Mouse (Mus musculus) kidney, adult 18-20 months (tissue): Measurements from ENCODE around the gene Aff3.

Experiments
- DNase-seq: peaks from one replicate; pipeline ENCODE4 v3.0.0; 2021

The Aff3 gene

DNA sequence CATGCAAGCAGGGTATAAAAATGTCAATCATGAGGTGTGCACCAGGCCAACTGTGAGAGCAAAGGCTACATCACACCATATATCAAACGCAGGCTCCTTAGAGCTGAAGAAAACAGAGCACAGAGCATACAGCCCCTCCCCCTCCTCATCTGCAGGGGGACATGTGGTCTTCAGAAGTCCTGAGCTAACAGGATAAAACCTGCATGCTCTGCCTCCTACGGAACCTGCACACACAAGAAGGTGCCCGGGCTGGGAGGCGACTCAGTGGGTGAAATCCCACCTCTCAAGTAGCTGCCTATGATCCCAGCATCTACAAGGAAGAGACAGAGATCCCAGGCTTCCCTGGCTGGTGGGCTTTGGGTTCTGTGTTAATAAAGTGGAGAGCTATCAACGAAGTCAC, 70.0 kb downstream of the Aff3 start:
- DNase-seq: no peak

DNA sequence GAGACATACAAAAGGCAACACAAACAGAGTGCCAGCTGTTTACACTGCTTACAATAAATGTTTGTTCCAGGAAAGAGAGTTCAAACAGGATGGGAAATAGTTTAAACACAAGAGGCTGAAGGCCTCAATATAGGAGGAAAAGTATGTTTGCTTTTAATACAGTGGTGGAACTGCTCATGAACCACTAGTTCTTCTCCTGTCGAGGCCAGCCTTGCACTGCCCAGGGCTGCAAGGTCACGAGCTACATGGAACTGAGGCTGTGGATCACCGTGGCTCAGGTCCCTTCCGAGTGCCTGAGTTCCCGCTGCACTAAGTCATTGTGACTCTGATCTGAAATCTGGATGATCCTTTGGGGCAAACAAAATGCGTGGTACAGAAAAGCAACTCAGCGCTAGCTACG, 73.6 kb downstream of the Aff3 start:
- DNase-seq: no peak

DNA sequence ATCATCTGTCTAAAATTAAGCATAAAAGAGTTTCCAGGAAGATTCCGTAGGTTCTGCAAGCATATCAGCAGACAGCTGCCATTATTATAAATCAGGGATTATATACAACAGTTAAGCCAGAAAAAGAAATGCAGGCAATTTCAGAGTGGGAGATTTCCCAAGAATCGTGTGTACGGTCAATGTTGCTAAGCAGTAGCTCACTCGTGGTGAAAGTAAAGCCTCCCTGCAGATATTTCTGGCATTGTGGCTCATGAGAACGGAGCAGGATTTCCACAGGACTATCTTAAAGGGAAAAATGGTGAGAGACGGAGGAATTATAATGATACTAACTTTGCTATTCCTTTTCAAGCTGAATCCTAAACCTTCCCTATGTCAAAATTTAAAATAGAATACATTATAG, 76.0 kb downstream of the Aff3 start:
- DNase-seq: no peak

DNA sequence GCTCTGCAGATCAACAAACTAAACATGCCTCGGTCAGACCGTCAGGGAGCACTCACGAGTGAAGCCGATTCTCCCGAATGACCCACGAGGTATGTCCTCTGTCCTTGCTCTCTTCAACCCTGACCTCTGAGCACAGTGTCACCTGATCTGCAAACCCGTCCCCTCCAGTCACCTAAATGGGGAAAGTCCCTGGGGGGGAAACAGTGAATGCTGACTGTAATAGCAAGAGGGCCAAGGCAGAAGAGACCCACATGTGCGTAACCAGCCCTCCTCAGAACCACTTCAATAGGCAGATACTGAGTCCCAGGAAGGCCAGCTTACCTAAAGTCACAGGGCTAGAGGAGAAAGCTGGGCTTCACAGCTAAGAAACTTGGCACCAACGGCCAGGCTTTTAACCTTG, 82.4 kb downstream of the Aff3 start:
- no peak for DNase-seq

DNA sequence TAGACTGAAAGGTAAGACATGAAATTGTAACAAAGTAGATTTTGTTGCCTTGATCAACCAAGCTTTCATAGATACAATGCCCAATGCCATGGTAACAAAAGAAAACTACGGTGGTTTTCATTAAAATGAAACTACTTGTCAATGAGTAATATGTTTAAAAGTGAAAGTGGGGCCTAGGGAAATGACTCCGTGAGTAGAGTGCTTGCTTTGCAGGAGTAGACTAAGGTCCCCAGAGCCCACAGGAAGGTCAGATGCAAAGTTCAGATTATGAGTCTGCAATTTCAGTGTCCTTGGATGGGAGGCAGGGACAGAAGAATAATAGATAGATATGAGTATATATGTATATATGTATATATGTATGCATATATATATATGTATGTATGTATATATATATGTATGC, 84.2 kb downstream of the Aff3 start:
- no peak for DNase-seq

DNA sequence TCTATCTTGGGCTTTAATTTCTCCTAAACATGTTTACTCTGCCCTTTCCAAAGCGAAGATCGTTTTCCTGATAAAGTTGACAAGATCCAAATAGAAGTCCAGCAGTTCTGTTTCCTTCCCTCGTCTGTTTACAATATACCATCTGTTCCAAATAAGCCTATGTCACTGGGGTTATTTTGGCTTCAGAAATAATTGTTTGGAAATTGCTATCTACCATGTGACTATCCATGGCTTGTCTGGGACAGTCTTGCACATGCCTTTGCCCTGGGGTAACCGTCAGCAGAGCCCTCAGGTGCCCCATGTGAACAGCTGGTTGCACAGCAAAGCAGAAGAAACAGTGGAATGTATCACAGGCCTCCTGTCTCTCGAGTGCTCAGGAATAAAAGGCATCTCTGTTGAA, 86.4 kb downstream of the Aff3 start:
- no peak for DNase-seq

DNA sequence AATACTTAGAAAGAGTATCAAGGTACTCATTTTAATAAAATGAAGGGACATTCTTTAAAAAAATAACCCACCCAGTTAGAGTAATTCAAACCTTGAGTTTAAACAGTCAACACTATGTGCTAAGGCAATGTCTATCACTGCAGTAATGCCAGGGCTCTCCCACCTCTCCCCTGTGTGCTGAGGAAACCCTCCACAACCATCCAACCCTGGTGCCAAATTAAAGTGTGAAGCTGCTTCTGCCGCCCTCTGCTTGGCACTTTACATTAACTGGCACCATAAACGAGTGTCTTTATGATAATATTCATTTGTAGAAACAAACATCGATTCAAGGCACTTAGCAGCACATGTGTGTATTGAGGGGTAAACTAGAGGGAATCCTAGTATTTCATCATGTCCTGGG, 97.0 kb downstream of the Aff3 start:
- no peak for DNase-seq

DNA sequence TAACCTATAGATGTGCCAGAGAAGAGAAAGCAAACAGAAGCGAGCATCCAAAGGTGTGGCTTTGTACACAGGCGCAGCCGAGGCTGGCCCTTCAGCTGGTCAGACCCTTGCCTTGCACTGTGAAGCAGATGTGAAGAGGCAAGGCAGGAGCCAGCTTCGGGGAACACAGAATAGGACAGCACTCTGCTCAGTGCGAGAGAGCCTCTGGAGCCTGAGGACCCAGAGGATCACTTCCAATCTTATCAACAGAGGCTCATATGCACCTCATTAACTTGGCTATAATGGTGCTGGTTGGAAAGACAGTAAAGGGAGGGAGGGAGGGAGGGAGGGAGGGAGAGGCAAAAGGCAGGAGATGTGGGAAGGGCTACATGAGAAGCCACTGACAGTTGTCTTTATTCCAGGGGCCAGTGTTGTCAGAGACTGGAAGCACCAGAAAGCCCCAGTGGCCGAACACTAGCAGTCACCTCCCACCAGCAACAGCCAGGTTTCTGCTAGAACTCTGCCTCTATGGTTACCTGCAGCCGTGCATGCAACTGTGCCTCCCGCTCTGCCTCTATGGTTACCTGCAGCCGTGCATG, 98.6 kb downstream of the Aff3 start:
- no peak for DNase-seq

DNA sequence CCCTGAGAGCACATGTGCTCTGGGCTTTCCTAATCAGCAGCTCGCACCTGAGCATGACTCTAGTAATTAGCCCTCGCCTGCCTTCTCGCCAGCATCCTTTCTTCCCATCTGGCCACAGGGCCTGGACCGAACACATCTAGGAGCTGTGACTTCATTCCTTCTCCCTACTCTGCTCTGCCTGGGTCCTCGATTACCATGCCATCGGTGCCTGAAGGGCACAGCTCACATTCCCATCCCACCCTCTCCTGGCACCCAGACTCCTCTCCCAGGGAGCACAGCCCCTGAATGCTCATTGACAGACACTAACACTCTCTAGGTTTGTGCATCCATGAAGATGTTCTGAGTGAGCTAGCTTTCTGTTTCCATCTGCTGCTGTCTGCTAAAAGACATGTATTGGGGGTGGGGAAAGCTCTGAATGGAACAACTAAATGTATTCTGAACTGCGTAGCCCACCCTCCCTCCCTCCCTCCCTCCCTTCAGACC, 99.4 kb downstream of the Aff3 start:
- DNase-seq: no peak

DNA sequence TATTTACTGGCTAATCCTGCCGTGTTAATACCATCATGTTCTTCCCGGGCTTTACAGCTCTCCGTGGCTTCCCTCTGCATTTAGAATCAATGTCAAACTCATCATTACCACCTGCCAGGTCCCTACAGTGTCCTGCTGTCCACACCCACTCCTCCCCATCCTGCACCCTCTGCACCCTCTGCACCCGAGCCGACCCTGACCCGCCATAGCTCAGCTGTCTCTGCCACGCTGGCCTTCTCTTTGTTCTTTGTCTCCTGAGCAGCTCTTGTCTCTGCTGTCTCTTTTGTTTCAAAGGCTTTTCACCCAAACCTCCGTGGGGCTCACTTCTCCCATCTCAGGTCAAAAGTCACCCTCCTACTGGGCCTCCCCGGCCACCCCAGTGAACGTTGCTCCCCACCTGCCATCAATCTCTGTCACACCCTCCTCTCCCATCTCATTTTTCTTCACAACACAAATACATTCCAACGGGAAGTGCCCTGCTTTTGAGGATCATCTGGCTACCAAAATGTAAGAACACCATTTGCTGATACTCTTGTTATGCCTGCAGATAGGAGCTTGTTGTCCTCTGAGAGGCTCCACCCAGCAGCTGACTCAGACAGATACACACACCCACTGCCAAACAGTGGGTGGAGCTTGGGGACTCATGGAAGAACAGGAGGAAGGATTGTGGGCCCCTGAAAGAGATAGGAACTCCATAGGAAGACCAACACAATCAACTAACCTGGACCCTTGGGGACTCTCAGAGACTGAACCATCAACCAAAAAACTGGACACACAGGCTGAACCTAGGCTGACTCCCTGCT, 102.2 kb downstream of the Aff3 start:
- DNase-seq: no peak

DNA sequence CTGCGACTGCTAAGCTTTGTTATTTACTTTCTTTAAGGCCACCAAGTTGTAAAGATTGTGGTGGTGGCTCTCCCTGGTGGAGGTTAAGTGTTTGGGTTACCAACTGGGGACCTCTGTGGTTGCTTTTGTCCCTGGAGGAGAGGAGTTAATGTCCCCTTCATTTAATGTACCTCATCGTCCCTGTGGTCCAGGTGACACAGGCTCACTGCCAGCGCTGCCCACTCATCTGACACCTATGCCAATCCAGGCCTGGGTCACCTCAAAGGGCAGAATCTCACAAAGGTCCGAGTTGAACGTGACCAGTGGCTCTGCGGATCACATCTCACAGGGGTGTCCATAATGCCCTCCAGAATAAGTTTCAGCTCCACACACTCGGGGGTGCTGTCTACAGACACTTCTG, 103.4 kb downstream of the Aff3 start:
- no peak for DNase-seq

DNA sequence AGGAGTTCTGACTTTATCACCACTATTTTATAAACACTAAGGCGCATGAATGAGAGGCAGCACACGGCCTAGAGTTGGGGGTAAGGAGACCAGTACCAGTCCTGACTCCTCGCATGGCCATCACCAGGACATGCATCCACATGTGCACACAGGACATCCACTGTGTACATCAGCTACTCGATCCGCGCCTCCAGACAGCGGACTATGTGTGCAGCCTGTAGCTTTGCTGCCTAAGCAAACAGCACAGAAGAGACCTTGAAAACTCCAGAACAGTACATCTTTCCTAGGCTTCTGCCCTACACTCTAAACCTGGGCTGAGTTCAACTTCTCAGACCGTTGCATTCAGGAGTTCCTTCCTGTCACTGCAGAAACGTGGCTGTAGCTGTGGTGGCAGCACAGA, 104.1 kb downstream of the Aff3 start:
- DNase-seq: no peak

DNA sequence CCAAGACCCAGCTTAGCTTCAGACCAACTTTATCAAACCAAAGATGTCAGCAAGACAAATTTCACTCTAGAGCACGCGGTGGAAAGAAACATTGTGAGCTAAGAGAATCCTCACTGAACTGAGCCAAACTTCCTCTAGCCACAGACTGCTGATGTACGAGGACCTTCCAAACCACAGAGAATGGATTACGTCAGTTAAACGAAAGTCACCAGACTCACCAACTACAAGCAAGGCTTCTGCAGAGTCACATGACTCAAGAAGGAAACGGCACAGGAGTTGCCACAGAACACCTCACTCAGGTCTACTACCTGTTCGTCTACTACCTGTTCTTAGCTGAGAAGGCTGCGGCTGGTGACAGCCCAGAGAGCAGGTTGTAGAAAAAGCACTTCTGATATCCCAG, 107.1 kb downstream of the Aff3 start:
- DNase-seq: no peak

DNA sequence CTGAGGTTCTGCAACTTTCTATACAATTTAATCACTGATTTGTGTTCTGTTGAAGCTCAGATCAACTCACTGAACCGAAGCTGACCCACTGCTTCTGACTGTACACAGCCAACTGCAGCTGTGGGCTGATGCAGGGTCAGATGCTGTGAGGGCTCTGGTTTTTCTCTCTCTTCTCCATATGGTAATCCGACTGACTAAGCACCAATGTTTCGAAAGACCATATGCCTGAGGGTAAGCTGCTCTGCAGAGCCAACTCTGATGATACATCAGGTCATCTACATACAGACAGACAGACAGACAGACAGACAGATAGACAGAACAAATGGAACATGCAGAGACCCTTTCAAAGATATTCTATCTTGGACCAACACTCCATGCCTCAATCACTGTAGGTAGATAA, 110.2 kb downstream of the Aff3 start:
- no peak for DNase-seq

DNA sequence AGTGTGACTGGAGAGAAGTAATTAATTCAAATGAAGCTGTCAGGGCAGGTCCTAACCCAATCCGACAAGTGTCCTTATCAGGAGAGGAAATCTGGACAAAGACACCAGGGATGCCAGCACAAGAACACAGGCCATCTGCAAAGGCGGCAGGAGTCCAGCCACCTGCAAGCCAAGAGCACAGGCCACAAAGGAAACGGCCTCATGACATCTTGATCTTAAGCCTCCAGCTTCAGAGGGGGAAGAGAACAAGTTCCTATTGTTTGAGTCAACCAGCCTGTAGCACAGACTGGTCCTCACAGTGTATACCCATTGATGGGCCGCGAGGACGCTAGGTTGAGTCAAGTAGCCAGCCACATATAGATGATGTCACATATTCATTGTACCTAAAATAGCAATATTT, 111.7 kb downstream of the Aff3 start:
- DNase-seq: no peak

DNA sequence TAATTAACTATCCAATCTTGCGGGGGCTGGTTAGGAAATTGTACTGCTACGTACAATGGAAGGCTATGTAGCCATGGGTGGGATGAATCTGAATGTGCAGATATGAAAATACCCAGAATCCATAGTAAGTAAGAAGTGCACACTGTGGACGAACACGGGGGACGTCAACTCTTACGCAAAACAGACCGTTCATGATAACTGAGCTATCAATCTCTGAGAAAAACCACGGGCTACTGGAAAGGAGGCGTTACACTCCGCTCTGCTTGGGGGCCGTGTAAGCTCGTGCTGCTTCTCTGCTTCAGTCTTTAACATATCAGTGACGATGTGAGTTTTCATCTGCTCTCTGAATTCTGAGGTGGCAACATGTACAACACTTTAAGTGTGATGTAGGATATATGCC, 114.2 kb downstream of the Aff3 start:
- no peak for DNase-seq

DNA sequence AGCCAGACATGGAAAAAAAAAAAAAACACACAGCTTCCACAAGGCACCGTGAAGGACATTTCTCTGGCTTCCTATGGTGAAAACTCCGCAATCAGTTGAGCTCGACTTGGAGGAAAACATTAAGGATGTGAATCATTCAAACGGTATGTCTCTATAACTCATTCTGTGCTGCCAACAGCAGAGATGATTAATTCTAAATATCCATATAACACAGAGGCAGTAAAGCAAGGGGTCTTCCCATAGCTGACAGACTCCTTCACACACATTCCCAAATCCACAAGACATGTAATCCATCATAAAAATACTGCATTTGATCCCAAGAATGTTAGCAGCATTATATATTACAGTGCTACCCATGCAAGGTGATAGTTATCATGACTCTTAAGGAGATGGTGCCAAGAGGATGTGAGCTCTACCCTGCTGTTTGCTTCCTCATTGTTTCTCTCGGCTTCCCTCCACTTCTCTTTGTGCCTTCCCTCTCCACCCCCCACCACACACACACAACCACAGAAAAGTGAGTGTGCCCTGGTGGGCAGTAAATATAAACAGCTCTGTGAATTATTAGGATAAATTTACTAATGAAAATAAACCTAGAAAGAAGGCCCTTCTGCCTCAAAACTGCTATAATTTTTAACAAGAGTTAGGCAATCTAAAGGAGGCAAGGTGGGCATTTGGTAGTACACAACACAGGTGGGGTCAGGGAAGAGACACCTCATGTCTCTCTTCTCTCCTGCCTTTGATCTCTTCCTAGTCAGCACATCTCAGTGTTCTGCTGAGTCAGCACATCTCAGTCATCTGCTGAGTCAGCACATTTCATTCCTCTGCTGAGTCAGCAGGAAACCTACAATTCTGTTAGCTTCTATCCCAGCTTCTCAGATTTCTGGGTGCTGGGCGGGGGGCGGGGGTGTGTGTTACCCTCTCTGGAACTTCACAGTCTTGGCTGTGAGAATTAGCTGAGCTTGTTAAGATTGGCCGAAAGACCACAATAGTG, 115.8 kb downstream of the Aff3 start:
- DNase-seq: no peak

DNA sequence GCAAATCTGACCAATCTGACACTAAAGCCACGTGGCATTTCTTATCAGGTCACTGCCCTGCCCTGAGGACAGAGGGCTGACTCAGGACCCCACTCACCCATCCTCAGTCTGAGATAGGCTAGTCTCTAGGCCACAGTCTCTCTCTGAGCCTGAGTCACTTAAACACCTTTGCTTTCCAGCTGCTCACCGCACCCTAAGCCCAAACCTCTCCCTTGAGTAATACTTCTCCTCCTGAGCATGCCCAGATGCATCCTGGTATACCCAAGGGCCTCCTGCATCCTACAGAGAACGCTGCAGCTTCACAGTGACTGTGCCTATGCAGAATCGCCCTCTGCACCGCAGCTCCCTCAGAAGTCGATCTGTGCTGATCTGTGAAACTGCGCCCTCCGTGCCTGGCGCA, 117.1 kb downstream of the Aff3 start:
- no peak for DNase-seq

DNA sequence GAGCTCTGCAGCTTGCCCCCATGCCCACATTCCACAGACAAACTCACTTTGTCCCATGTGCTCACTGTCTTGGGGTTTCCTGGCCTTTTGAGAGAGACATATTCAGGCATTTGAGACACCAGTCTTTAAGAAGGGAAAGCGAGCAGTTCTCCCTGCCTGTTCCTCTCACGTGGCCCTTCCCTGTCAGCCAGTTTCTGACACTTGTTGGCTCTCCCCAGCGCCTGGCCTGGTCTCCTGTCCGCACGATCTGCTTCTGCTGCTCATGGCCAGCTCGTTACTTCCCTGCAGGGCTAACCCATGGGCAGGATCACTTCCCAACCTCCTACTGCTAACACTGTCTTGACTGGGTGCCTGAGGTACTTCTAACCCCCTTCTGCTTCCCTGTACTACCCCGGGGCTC, 118.1 kb downstream of the Aff3 start:
- DNase-seq: no peak

DNA sequence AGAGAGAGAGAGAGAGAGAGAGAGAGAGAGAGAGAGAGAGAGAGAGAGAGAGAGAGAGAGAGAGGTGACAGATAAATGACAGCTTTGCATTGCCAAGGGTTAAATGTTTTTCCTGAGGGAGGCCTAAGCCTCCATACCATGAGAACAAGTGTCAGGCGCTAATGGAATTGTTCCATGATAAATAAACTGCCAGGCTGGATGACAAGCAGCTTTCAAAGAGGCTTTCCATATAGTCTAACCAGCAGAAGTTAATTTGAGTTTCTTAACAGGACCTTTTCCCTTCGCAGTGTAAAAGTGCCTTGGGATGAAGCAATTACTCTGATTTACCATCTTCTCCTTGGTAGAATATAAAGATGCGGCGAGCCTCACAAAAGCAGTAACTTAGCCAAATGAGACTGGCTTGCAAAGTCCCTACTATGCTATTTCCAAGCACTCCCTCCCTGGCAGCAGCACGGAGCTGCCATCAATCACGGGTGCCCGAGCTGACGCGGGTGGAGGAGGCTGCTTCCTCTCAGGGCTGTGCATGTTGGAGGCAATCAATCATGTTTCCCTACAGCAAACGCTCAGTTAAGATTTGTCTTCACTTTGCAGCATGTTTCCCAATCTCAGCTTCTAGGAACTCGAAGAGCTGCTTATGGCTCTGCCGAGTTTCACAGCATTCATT, 119.3 kb downstream of the Aff3 start:
- DNase-seq: peak; percentile 7

DNA sequence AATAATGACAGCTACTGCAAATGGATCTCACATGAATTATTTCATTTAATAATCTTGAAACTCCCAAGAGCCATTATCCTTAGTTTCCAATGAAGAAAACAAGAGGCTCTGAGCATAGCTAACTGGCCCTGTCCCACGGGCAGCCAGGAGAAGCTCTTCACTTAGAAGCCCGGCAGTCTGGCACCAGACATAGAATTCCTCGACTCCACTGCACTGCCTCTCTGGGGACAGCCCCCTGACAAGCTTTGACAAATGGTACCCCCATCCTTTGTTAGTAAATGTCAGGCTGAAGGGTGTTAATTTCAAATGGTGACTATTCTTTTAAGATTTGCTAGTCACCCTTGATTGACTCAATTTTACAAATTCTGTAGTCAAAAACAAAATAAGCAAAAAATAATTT, 120.3 kb downstream of the Aff3 start:
- DNase-seq: no peak

DNA sequence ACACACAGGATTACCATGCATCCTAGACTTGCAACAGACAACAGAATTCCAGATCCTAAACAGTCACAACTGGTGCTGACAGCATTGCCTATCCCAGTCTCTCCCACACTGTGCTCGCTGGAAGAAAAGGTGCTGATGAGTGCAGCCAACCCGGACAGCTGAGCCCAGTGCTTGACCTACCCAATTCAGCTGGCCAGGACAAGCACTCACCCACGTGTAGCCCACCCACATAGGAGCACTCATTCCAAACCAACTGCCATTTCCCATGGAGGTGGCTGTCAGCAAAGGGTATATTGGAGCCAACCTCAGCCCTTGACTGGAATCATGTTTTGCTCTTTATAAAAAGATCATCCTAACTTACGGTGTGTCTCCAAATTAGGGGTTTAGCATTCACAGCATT, 123.2 kb downstream of the Aff3 start:
- no peak for DNase-seq

DNA sequence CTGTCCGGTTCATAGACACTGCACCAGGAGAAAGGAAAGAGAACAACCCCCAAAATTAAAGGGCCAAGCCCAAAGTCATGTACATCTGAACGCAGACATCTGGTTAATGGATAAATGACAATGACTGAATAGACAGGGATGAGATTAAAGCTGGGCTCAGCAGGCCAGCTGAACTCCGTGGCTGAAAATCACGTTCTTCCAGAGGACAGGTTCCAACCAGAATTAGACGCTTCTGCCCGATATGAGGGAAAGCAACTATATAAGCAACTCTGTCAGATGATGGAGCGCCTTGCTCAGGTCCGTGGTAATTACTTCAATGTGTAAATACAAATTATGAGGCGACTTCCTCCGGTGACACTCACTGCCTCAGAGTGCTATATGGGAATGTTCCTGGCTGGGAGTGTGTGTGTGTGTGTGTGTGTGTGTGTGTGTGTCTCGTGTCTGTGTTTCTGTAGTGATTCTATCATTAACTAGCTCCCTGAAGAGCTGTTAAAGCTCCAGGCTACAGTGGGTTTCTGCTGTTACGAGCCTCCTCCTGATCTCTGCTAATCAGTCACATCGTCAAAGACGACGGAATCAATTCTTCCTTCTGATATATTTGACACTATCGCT, 127.7 kb downstream of the Aff3 start:
- no peak for DNase-seq
